Mouse (Mus musculus) MN1 (cell line): Measurements from ENCODE around the gene Gm47959.
A peak's percentile ranks its signal among the peaks of the same experiment; 100 is the strongest.
"Not testable (repeated sequence)": the region's sequence is repeated elsewhere in the genome, so short reads cannot be mapped to it uniquely, and the experiment has no call there.

Experiments used
- DNase-seq: peaks from one replicate; pipeline ENCODE4 v3.0.0-alpha.2; 2016; ENCODE audit warnings: low spot score

Gm47959 gene

DNA sequence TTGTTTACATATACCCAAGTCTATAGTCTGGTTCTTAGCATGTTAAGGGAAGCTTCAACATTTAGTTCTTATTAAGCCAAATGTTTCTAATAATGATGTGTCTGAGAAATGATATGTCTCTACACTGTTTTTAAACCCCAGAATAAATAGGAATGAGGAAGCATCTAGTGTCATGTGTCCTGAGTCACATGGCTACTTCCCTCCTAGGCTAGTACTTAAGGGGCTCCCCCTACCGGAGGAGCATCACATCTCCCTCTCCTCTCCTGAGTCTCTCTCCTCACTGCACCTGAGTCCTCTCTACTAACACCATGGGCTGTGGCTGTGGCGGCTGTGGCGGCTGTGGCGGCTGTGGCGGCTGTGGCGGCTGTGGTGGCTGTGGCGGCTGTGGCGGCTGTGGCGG is at the start of gene Gm47959:
TSS of gene Gm47959 (plus strand) at position 243 of the 400 bp plus-strand sequence.
- not testable (repeated sequence) for DNase-seq

DNA sequence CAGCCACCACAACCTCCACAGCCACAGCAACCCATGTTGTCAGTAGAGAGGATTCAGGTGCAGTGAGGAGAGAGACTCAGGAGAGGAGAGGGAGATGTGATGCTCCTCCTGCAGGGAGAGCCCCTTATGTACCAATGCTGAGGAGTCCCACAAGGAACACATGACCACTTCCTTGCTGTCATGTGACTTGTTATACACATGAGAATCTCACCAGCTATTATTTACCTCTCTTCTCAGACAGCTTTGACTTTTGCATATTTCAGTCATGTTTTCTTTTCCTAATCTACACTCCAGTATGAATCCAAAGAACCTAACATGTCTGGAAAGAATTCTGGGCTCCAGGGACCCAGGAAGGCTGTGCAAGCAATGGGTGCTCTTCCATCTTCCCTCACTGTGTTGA is 44.4 kb upstream of the Gm47959 start, which contains the start of gene Gm7544:
TSS of gene Gm7544 (minus strand) at position 101 of the 400 bp plus-strand sequence.
- not testable (repeated sequence) for DNase-seq

DNA sequence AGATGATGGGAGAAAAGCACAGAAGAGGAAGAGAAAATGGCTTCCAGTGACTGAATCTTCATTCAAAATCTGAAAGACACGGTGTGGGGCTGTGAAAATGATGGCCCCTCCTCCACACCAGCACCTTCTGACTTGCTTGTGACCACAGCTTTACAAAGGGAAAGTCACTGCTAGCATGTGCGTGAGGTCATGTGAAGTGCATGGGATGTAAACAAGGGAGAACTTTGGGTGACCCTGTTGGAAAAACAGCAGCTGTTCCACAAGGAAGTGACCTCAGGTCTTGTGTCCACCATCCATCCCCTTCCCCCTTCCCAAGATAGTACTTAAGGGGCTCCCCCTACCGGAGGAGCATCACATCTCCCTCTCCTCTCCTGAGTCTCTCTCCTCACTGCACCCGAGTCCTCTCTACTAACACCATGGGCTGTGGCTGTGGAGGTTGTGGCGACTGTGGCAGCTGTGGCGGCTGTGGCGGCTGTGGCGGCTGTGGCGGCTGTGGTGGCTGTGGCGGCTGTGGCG is 40.4 kb upstream of the Gm47959 start, which contains the start of gene Gm47955:
TSS of gene Gm47955 (plus strand) at position 417 of the 516 bp plus-strand sequence.
- no peak for DNase-seq

DNA sequence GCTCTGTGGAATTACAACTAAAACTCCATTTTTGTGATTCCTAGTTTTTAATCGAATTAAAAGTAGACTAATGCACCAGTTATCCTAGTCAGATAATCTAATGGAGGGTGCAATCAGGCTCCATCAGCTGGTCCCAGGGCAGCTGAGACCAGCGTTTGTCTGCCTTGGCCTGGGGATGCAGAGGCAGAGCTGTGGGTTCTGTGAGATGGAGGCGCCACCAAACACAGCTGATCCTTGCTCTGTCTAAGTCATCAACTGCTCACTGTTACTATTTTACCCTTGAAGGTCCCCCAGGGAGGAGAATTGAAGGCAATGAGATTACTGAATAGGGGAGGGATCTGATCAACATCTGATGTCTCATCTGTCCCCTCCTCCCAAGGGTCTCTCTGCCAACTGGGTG is 33.9 kb upstream of the Gm47959 start:
- DNase-seq: no peak

DNA sequence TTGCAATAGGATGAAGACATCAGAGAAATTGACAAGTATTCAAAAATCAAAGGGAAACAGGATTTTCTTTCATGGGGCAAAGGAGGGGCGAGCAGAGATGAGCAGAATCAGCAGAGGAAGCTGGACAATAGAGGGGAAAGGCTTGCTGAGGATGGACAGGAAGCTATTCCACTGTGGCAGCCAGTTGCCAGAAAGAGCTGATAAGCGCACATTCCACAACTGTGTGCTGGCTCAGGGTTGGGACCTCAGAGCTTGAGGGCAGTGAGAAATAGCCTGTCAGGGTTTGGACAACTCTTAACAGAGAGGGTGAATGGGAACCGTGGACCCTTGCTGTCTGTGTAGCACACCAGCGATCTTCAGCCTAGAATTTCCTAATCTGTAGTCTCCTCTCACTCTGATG is 28.3 kb upstream of the Gm47959 start:
- DNase-seq: no peak

DNA sequence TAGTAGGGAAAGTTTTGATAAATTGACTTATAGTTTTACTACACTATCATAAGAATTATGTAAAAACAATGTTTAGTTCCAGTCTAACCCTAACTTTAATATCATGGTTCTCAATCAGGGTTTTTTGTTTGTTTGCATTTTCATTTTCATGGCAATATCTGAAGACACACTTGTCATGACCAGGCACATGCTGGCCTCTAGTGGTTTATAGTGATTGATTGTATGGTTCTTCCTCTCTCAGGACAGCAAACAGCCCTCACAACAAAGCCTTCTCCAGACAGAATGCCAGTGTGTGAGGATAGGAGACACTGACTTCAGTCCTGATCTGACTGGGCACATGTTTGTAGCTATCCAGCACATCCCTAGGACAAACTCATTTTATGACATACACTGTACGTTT is 27.1 kb upstream of the Gm47959 start:
- DNase-seq: no peak

DNA sequence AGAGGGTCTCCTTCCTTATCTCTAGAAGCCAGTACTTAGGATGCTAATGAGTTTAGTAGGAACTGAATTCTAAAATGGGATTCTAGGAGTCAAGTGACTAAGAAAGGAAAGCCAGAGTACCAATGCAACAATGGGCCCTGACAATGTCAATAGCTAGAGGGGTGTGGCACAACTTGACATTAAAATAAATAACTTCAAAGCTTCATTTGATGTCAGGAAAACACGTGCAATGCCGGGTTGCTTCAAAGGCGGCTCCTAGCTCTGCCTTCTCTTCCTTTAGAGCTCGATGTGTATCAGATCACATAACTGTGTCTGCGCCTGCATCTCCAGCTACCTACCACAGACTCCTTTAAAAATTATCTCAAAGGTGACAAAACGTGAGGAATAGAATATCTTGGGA is 26.4 kb upstream of the Gm47959 start:
- no peak for DNase-seq

DNA sequence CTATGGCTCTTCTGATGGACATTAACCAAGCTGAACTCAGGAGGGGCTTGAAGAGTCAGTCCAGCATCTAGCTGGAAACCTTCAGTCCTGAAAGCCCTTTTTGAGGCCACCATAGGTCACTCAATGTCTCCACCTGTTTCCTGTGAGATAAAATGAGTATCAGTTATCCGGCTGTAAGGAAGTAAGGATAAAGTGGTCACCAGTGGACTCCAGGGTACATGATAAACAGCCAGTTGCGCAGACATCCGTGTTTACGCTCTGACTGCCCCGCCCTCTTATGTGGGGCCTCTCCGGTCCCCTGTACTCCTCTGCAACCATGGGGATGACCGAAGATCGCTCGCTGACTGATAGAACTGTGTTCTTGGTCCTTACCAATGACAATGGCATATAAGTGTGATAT is 26.0 kb upstream of the Gm47959 start:
- DNase-seq: no peak

DNA sequence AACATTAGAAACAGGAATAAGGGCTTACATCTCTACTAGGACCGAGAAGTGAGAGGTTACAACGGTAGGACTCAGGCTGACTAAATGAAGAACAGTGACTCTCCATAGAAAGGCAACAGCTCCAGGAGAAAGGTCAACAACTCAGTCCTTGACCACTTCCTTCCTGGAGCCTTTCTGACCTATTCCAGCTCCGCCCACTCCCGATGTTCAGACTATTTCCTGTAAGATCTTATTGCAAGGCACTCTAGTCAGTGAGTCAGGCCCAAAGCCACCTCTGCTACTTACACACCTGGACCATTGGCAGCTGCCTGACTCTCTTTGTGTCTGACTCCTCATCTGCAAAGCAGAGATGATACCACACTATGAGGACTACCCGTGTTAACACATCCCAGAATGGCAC is 24.6 kb upstream of the Gm47959 start:
- DNase-seq: no peak

DNA sequence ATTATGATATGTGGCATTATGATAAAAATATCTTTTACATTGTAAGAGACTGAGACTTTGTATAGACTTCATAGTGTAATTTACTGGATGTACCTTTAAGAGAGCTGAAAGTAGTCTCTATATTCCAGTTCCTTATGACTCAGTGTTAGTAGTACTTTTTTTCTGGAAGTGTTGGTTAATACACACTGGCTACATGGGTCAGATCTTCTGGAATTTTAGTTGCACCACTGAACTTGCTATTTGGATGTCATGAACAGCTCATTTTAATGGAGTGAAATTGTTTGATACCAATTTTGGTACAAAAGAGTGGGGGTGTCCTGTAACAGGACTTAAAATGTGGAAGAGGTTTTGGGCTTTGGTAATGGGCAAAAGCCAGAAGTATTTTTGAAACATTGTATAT is 22.5 kb upstream of the Gm47959 start:
- DNase-seq: no peak

DNA sequence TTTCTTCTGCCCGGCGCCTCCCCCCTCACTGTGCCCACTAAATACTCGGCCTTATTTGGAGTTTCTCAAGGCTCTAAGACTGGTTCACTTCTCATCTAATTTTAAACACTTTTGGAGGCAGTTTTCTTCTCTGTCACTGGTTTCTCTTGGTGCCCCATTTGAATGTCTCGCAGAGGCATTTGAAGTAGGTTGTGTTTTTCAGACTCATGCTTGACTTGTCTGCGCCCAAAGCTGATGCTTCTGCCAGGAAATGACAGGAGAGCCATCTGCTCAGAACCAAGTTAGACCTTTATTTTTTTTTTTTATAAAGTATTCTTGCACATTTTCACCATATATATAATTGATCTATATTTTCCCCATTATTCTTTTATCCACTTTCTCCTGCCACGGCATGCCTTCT is 13.6 kb upstream of the Gm47959 start:
- DNase-seq: no peak

DNA sequence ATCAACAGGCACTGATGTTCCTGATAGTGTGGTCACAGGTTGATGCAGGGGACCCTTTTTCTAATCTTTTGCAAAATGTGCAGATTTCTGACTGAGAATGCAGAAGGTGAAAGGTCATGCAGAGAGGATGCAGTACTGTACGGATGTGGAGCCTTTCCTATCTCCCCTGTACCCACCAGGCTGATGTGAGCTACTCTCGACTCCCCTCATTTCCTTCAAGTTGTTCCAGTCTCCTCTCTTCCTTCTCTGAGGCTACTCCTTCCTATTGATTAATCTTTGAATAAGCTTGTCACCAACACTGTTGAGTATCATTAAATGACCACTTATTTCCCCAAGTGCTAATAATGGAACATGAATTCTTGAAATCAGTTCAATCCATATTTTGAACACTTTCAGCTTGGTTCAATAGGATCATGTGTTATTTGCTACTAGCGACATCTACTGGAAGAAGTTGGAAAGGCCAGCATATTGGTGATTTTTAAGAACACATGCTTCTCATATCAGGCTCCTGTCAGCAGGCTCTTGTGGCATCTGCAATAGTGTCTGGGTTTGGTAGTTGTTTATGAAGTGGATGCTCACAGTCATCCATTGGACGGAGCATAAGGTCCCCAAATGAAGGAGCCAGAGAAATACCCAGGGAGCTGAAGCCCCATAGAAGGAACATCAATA is 12.7 kb upstream of the Gm47959 start:
- peak; percentile 52 for DNase-seq

DNA sequence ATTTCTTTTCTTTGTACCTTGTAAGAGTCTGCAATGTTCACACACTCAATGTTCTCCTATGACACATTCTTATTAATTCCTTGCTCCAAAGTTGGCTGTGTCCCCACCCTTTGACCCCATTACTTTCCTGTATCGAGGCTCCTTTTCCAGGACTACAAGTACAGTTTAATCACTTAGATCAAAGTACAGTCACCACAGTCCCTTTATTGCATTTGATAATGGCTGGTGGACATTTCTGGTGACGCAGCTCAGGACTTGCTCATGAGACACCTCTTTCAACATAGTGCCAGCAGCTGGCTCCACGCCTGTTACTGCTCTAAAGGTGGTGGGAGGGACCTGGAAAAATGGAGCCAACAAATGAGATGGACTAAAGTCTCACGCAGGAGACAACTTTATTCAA is 9.3 kb upstream of the Gm47959 start:
- no peak for DNase-seq

DNA sequence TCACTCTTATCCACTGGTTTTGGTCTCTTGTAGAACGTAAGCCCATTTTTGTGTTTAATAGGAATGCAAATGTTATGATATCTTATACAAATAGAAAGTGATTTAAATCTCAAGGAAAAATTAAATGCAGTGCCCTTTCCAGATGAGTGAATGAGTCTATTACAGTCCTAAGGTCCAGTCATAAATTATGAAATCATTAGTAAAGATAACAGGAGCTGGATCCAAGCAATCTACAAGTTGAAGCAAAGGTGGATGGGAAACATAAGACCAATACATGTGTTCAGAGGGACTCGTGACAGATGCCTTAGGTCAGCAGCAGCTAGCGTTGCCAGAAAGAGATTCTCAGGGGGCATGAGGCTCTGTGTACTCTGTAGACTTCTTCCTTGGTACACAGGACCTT is 8.8 kb upstream of the Gm47959 start:
- no peak for DNase-seq

DNA sequence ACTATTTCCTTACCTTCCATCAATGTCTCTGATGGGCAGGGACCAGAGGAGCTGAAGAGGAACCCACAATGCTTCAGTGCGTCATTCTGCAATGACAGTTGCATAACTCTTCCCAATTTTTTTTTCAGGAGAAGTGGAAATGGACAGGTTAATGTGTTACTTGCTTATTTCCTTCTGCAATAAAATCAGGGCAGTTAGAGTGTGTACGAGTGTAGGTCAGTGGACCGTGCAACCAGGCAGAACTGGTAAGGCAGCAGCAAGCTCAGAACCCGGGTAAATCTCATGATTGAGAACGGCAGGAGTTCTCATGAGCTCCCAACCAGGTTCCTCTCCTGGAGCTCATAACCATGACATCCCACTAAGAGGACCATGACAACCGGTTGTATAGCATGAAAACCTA is 8.3 kb upstream of the Gm47959 start:
- no peak for DNase-seq

DNA sequence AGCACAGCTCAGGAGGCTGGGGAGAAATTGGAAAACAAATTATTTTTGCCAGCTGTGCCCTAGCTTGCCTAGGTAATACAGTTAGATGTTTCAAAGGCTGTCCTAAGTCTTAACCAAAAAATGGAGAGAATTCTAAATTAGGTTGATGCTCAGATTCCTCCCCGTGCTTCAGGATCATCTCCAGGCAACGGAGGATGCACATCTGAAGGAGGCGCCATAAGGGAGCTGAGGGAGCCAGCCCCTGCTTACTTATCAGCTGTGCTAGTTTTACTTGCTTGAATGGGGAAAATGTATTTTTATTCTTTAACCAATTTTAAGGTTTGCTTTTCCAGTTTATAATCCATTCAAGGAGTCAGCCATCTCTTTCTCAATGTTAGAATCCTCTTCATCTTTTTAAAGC is 6.4 kb upstream of the Gm47959 start:
- DNase-seq: no peak

DNA sequence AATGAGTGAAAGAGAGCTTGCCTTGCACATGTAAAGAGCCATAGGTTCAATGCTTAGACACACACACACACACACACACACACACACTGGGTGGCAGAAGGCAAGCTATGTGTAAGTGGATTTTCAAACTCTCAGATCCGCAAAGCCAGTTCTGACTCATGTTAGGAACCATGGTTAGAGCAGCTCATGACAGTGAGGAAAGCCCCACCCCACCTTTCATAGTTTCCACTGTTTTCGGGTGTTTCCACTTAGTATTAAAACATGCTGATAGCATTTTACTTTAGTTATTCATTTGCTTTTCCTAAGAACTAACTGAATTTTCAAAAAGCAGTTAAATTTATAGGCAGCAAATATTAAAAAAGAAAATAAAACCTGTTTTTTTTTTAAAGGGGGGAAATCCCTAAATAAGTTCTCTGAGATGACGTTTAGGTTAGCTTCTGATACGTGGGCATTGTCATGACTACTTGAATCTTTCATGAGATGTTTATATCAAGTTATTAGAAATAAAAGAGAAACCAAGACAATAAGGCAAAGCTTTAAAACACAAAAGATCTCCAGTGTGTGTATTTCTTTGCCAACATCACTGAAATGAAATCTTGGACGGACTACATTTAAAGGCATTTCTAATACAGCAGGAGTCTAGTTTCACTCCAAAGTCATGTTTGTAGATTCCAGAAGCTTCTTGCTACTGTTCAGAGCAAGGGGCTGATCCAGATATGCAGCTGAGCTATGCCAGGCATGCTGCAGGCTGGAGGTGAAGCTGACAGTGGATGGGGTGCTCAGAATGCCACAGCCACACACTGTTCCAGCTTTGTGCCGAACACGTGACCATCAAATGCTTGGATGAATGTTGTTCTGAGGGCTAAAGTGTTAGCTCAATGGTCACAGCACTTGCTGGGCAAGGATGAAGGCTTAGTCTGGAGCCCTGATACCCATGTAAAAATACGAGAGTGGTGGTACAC is 6.2 kb downstream of the Gm47959 start:
- DNase-seq: no peak

DNA sequence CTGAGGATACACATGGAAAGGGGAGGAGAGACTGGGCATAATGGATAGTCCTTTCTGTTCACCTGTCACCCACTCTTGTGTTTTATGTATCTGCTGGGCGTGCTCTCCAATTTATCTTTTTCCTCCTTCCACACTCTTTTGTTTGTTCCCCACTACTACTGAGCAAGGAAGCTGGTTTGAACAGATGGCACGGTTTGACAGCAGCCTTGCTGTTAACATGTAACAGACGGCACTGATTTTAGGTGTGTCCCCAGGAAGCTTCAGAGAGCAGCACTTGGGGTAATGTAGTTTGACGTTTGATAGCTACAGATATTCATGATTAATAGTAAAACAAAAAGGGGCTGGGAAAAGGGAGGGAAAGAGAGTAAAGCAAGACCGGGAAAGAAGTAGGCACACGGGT is 7.1 kb downstream of the Gm47959 start:
- DNase-seq: no peak

DNA sequence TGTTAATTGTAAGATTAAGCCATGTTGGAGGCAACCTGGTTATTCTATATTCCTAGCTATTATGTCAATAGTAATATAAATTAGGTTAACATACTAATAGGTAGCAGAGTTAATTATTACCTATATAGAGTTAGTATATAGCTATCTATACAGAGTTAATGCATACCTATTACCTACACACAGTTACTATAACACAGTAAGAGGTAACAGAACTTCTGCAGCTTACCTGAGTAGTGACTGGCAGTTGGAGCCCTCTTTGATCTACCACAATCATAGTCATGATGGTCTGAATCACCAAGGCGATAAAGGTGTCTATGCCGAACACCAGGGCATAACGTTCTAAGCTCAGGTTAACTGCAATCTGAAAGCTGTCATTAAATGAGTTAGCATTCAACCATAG is 14.1 kb downstream of the Gm47959 start:
- no peak for DNase-seq

DNA sequence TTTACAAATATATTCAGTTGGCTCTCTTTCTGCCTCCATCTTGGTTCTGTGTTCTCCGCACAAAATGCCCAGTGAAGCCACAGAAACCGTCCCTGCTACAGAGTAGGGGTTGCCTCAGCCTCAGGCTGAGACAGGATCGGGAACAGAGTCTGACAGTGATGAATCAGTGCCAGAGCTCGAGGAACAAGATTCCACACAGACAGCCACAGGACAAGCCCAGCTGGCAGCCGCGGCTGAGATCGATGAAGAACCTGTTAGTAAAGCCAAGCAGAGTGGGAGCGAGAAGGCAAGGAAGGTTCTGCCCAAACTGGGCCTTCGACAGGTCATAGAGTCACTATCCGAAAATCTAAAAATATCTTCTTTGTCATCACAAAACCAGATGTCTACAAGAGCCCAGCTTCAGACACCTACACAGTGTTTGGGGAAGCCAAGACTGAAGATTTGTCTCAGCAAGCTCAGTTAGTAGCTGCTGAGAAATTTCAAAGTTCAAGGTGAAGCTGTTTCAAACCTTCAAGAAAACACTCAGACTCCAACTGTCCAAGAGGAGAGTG is 15.1 kb downstream of the Gm47959 start:
- no peak for DNase-seq

DNA sequence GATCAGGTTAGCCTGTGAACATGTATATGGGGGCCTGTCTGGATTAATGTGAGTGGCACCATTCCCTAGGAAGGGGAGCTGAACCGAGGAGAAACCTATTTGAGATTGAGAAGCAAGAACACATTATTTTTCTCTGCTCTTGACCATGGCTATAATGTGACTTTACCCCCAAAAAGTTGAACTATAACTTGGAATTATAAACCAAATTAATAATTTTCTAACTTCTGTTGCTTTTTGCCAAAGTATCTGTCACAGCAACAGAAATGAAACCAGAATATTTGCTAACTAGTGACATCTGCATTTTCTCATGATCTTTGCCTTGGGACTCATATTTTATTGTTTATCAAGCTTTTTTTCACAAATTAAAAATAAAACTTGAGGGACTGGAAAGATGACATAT is 16.2 kb downstream of the Gm47959 start:
- DNase-seq: no peak

DNA sequence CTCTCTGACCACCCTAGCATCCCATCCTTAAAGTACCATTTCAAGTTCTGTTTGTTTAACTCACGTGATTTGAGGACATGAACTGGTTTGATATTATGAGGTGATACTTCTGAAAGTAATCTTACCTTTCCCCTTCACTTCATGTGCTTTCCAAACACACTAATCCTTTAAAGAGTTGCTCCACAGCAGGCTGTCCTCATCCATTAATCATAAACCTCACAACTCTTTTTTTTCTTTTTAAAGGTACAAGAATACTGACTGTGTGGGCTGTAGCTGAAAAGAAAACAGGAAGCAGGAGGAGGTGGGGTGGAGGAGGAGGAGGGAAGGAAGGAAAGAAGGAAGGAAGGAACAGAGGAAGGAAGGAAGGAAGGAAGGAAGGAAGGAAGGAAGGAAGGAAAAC is 31.6 kb downstream of the Gm47959 start:
- DNase-seq: no peak

DNA sequence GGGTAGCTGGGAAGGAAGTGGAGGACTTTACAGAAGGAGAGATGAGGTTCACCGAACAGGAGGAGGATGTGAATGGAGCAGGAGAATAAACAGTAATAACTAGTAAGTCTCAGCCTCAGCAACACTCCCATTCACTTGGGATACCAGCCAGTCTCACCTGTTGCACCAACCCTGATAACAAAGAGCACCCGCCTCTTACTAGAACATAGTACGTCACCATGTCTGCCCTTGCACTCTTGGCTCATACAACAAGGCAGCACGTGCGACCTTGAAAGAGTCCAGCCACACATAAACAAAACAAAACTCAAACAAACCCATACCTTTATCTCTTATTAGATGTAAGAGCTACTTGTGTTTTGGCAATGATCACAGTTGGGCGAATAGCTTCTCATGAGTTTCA is 32.2 kb downstream of the Gm47959 start:
- no peak for DNase-seq
